Mouse (Mus musculus) Patski (cell line): ENCODE data around the gene Rad9a. TPM values are rescaled to one million over a fixed set of nuclear protein-coding genes. Genes with fewer than 3 reads are reported as not detected.
"Not testable (repeated sequence)": the region's sequence is repeated elsewhere in the genome, so short reads cannot be mapped to it uniquely, and the experiment has no call there.

Experiments
- ATAC-seq: fragments of 100-300 bp; one replicate; pipeline ENCODE4 v1.8.0; 2021
- CTCF ChIA-PET: fragments of 350-600 bp; sonication (Branson Sonifier 250); formaldehyde crosslinking; loops from one replicate; lab custom pipeline; 2022; ENCODE audit warnings: inconsistent platforms; lab: Charles Lee
- POLR2A ChIA-PET: fragments of 350-600 bp; sonication (Branson Sonifier 250); formaldehyde crosslinking; loops from one replicate; lab custom pipeline; 2022; ENCODE audit warnings: antibody characterized with exemption, inconsistent platforms; lab: Charles Lee
- DNase-seq: peaks from one replicate; pipeline ENCODE4 v3.0.0-alpha.2; 2011; ENCODE audit warnings: low read depth, low spot score
- H3K27me3 ChIP-seq: fragments of 371-371 bp; one replicate; pipeline ENCODE4 v1.5.1; 2021
- CTCF ChIP-seq: fragments of 100-300 bp; IDR thresholded peaks from one replicate; pipeline ENCODE4 v1.5.1; 2021
- in situ Hi-C: fragments of 300-500 bp; cut with MboI; formaldehyde crosslinking; loops from 3 replicates; pipeline ENCODE4 v1.11.1; 2018; ENCODE audit warnings: low pct_unique_long_range_greater_than_20kb, mixed read lengths
- polyA plus RNA-seq: library from polyadenylated mRNA; unstranded; gene quantifications from one replicate; pipeline ENCODE4 v1.2.3, GENCODE M21; 2021

Rad9a gene
- polyA plus RNA-seq, result 33.9 TPM

- TF ChIP-seq CTCF, result no peak
- DNase-seq, result peak; percentile 68
- POLR2A ChIA-PET, result interaction anchor here (0.7 to 2.9 kb wide), 14 partner anchors 9 to 132 kb away, joined by 3 to 16 read pairs (median 4); partner anchors contain the start of gene Ppp1ca
- CTCF ChIA-PET, result interaction anchor here (0.9 to 2.2 kb wide), 11 partner anchors 9 to 102 kb away, joined by 3 to 9 read pairs (median 4); partner anchors contain the start of gene Aip
- ATAC-seq, result peak; percentile 40
- no peaks in the 10 kb centered on the region for H3K27me3 ChIP-seq
- in situ Hi-C loops, result loop anchor here (5.0 kb wide), 2 partner anchors 46 to 79 kb away; no protein-coding TSS in a partner anchor
Measured at GRCm38 (mm10) chr19:4201291-4201909, at the start of gene Rad9a. Rad9a (minus strand) TSS chr19:4201662.

GRCm38 (mm10) chr19:4248683-4249082 is 47.2 kb upstream of the Rad9a start:
- CTCF ChIA-PET, result interaction anchor here (0.7 to 2.6 kb wide), 7 partner anchors 9 to 244 kb away, joined by 3 to 8 read pairs (median 3); no protein-coding TSS in a partner anchor
- peak; percentile 25 for TF ChIP-seq CTCF
- not testable (repeated sequence) for DNase-seq, H3K27me3 ChIP-seq, ATAC-seq
- in situ Hi-C loops, result loop anchor here (5.0 kb wide), 1 partner anchor 46 kb away; the partner anchor contains the start of gene Rad9a
- POLR2A ChIA-PET, result interaction anchor here (0.7 to 1.8 kb wide), 2 partner anchors 37 to 42 kb away, joined by 3 to 4 read pairs; no protein-coding TSS in a partner anchor

- ATAC-seq (no peak), DNase-seq (no peak)
- ChIA-PET CTCF (interaction anchor here (2.6 to 3.2 kb wide), 2 partner anchors 19 to 40 kb away, joined by 8 to 10 read pairs; no protein-coding TSS in a partner anchor), POLR2A (interaction anchor here (1.0 kb wide), 1 partner anchor 51 kb away, joined by 3 read pairs; no protein-coding TSS in a partner anchor)
- H3K27me3 ChIP-seq, result no peaks in the 10 kb centered on the region
- in situ Hi-C loops, result loop anchor here (5.0 kb wide), 1 partner anchor 45 kb away; the partner anchor contains the start of gene Rad9a
- peak; percentile 51 for TF ChIP-seq CTCF
Measured at GRCm38 (mm10) chr19:4247010-4247409, 45.5 kb upstream of the Rad9a start.

GRCm38 (mm10) chr19:4244775-4245174 is 43.3 kb upstream of the Rad9a start:
- in situ Hi-C loops, result loop anchor here (5.0 kb wide), 1 partner anchor 42 kb away; the partner anchor contains the start of gene Rad9a
- no peak for TF ChIP-seq CTCF
- no peak for ATAC-seq
- DNase-seq, result no peak
- ChIA-PET POLR2A (interaction anchor here (0.8 kb wide), 1 partner anchor 13 kb away, joined by 4 read pairs; the partner anchor contains the start of gene Pold4), CTCF (interaction anchor here (1.7 to 3.2 kb wide), 2 partner anchors 10 to 17 kb away, joined by 6 to 10 read pairs; no protein-coding TSS in a partner anchor)
- H3K27me3 ChIP-seq, result no peaks in the 10 kb centered on the region

GRCm38 (mm10) chr19:4242416-4242815 is 41.0 kb upstream of the Rad9a start:
- ATAC-seq (no peak), DNase-seq (no peak)
- TF ChIP-seq CTCF, result peak; percentile 44
- in situ Hi-C loops, result no loop called here
- ChIA-PET POLR2A (interaction anchor here (1.0 kb wide), 2 partner anchors 14 to 15 kb away, joined by 3 to 4 read pairs; no protein-coding TSS in a partner anchor), CTCF (interaction anchor here (1.0 to 2.4 kb wide), 9 partner anchors 10 to 43 kb away, joined by 3 to 17 read pairs (median 5); partner anchors contain the start of gene Pold4)
- no peaks in the 10 kb centered on the region for H3K27me3 ChIP-seq

GRCm38 (mm10) chr19:4240247-4240668 is 38.8 kb upstream of the Rad9a start:
- ChIA-PET CTCF (no interaction called here), POLR2A (no interaction called here)
- DNase-seq, result no peak
- TF ChIP-seq CTCF, result no peak
- in situ Hi-C loops, result no loop called here
- no peak for ATAC-seq
- H3K27me3 ChIP-seq, result no peaks in the 10 kb centered on the region

GRCm38 (mm10) chr19:4234548-4234947 is 33.1 kb upstream of the Rad9a start:
- no peaks in the 10 kb centered on the region for H3K27me3 ChIP-seq
- POLR2A ChIA-PET, result interaction anchor here (8.3 kb wide), 1 partner anchor 21 kb away, joined by 199 read pairs; the partner anchor contains the start of genes AC109138.7 and Clcf1
- in situ Hi-C loops, result no loop called here
- no peak for DNase-seq
- CTCF ChIA-PET, result interaction anchor here (20.5 kb wide), 1 partner anchor 22 kb away, joined by 396 read pairs; the partner anchor contains the start of genes AC109138.7 and Clcf1
- no peak for ATAC-seq
- TF ChIP-seq CTCF, result no peak

GRCm38 (mm10) chr19:4232651-4233050 is 31.2 kb upstream of the Rad9a start:
- in situ Hi-C loops, result no loop called here
- ATAC-seq (no peak), DNase-seq (no peak)
- ChIA-PET CTCF (interaction anchor here (1.0 to 20.5 kb wide), 3 partner anchors 10 to 31 kb away, joined by 3 to 396 read pairs (median 3); partner anchors contain the start of genes AC109138.7, Clcf1 and Rad9a), POLR2A (interaction anchor here (0.9 to 8.3 kb wide), 4 partner anchors 10 to 78 kb away, joined by 3 to 199 read pairs (median 6); partner anchors contain the start of genes AC109138.7 and Clcf1)
- no peaks in the 10 kb centered on the region for H3K27me3 ChIP-seq
- no peak for TF ChIP-seq CTCF

GRCm38 (mm10) chr19:4232186-4232572 is 30.7 kb upstream of the Rad9a start:
- ChIA-PET POLR2A (interaction anchor here (0.9 to 8.3 kb wide), 5 partner anchors 9 to 159 kb away, joined by 3 to 199 read pairs (median 4); partner anchors contain the start of genes AC109138.7 and Clcf1), CTCF (interaction anchor here (1.0 to 20.5 kb wide), 3 partner anchors 11 to 31 kb away, joined by 3 to 396 read pairs (median 3); partner anchors contain the start of genes AC109138.7, Clcf1 and Rad9a)
- in situ Hi-C loops, result no loop called here
- DNase-seq, result no peak
- H3K27me3 ChIP-seq, result no peaks in the 10 kb centered on the region
- TF ChIP-seq CTCF, result no peak
- no peak for ATAC-seq
